Mouse (Mus musculus) ovary, postnatal 14 days (tissue): Measurements from ENCODE around the gene Dmrtc2.
"Not testable (repeated sequence)": the region's sequence is repeated elsewhere in the genome, so short reads cannot be mapped to it uniquely, and the experiment has no call there.

Source experiments
- DNase-seq: peaks from one replicate; pipeline ENCODE4 v3.0.0; 2022; ENCODE audit warnings: low spot score

Dmrtc2 gene

DNA sequence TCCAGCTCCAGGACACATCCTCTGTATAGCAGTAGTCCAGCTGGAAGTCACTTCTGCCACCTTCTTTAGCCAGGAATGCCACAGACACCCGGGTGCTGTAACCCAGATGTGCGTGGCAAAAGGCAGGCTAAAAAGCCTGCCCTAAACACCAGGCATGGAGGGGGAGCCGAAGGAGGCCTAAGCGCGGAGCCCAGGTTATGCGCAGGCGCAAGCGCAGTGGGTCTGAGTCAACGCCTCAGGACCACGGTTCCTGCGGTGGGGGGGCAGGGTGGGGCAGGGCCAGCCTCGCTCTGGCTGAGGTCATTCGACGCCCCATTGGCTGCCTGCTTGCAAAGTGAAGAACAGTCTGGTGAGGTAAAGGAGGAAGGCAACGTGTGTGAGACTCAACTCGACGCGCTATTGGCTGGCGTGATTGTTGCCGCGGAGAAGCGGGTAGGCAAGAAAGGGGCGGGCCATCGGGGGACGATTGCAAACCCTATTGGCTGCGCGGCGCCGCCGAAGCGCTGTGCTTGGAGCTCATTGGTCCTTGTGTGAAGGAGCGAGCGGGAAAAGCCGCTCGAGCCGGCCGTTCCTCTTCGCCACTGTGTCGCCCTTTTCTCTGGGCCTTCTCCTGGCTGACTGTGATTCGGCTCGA, at the start of gene Dmrtc2, which contains the start of gene Lypd4:
Gene Dmrtc2 (plus strand): TSS at position 526 of the 634 bp plus-strand sequence.
Gene Lypd4 (minus strand): TSS at position 410 of the 634 bp plus-strand sequence.
- DNase-seq: no peak

DNA sequence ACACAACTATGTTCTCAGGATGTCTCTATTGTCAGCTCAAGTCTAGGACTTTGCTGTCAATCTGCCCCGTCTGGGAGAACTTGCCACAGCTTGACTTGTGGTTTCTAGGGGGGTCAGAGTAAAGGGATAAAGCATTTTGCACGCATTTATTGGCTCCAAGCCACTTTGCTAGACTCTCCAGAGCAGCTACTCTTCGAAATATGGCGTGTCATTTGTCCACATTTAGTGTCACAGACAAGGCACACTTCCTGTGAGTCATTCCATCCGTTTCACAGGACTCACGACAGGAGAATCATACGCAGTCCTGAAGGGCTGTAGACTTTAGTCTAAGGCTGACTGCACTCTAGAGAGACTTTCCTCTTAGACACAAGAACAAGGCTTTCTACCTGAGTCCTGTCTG, 45.4 kb upstream of the Dmrtc2 start:
- DNase-seq: no peak

DNA sequence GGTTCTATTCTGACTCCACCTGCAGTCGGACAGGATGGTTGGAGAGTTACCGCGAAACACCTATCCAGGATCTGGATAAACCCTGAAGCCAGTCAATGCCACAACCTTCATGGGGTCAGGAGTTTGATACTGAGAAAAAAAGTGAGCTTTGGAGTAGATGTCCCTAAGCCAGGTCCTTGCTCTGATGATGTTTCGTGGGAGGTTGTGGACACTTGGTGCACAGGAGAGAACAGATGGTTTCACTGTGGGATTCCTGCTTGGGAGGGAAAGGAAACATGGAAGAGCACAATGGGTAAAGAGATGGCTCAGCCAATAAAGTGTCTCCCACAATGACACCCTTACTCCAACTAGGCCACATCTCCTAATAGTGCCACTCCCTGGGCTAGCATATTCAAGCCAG, 42.7 kb upstream of the Dmrtc2 start:
- no peak for DNase-seq

GRCm38 (mm10) chr7:24838732-24839409, 31.0 kb upstream of the Dmrtc2 start:
- DNase-seq: not testable (repeated sequence)

DNA sequence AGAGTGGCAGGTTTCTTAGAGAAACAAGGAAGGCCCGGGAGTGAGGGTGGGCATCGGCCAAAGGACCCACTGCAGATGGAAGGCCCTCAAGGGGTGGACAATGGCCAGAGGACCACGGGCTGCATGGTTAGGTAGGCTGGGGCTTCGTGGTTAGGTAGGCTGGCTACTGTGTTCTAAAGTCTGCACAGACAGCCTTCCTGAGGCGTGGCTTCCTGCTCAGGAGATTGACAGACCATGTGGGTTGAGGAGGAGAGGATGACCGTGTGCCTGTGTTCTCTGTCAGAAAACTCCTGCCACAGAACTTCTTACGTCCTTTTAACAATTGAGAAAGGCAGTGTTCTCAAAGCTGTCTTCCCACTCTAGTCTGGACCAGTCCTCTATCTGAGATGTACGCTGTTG, 30.4 kb upstream of the Dmrtc2 start:
- DNase-seq: no peak

DNA sequence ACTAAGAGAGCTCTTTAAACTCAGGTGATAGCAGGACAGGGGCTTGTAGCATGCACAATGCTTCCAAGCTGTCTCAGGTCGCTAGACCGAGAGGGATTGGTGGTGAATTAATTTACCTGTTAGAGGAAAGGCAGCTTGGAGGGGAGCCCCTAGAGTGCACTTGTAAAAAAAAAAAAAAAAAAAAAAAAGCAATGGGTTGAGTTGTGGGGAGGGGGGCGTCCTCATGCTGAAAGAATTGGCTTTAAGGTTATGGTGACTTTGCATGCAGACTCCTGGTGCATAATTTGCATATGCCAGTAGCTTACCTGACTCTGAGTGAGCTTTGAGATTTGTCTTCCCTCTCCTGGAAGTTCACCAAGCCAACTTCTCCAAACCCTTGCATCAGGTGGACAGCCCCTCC, 29.5 kb upstream of the Dmrtc2 start:
- no peak for DNase-seq

- DNase-seq: no peak
Observed at GRCm38 (mm10) chr7:24841009-24841408, 28.8 kb upstream of the Dmrtc2 start.

DNA sequence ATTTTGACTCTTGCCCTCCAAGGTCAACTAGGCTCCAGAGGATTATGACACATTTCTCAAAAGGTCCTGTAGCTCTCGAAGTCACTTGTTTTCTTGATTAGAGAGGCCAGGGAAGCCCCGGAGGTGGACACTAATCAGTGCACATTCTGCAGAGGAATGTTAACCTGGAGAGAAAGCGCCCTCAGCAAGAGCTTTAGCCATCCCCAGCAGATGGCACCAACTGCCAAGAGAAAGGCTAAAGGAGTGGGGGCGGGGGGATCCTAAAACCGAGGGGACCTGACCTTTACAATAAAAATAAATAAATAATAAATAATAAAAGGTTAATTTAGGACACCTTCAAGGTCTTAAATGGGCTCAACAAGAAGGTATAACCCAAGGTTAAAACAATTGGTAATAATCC, 25.7 kb upstream of the Dmrtc2 start:
- DNase-seq: no peak

GRCm38 (mm10) chr7:24845181-24845580, 24.7 kb upstream of the Dmrtc2 start:
- DNase-seq: no peak

DNA sequence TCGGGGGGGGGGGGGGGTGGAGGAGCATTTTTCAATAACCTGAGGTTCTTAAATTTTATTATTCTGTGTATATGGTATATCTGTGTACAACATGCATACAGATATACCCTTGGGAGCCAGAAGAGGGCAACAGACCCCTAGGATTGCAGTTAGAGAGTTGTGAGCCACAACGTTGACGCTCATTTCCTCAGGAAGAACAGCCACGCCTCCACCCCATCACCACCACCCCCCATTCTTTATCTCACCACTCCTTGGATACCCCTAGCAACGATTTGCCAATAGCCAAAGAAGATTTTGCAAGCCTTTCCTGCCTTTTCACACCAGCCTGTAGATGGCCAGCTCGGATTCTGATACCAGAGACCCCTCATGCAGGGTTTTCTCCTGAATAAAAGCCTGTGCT, 24.1 kb upstream of the Dmrtc2 start:
- no peak for DNase-seq

- DNase-seq: not testable (repeated sequence)
Observed at GRCm38 (mm10) chr7:24846576-24846975, 23.3 kb upstream of the Dmrtc2 start.

- no peak for DNase-seq
Observed at GRCm38 (mm10) chr7:24850162-24850561, 19.7 kb upstream of the Dmrtc2 start.

- DNase-seq: no peak
Observed at GRCm38 (mm10) chr7:24850899-24851303, 19.0 kb upstream of the Dmrtc2 start.

DNA sequence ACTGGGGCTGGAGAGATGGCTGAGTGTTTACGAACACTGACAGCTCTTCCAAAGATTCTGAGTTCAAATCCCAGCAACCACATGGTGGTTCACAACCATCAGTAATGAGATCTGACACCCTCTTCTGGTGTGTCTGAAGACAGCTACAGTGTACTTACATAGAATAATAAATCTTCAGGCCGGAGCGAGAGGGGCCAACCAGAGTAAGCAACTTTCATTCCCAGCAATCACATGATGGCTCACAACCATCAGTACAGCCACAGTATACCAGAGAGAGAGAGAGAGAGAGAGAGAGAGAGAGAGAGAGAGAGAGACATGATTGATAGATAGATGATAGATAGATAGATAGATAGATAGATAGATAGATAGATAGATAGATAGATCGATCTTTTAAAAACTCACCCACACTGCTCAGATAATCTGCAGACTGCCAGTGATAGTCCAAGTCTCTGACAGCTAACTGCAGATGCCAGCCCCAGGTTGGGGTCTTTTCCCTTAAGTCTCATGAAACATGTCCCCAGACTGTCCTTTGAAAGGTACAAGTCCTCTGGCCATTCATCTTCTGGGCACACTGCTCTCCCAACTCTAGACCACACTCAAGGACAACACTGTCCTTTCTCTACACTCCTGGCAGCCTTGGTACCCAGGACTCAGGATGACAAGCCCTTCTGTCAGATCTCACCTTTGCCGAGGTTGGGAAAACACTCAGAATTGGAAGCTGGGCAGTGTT, 18.1 kb upstream of the Dmrtc2 start:
- no peak for DNase-seq

GRCm38 (mm10) chr7:24852557-24853232, 17.2 kb upstream of the Dmrtc2 start:
- DNase-seq: no peak

DNA sequence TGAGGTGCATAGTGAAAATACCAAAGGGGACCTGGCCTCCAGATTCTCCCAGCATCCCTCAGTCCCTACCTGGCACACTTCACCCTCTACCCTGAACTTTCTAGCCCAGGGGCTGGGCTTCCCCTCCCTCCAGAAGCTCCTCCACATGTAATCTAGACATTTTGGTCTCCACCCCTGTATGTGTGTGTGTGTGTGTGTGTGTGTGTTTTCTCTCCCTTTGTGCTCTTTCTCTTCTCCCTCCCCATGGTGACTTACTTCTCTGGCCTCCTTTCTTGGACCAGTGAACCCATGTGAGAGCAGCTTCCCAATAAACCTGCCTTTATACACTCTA, 16.7 kb upstream of the Dmrtc2 start:
- DNase-seq: no peak

DNA sequence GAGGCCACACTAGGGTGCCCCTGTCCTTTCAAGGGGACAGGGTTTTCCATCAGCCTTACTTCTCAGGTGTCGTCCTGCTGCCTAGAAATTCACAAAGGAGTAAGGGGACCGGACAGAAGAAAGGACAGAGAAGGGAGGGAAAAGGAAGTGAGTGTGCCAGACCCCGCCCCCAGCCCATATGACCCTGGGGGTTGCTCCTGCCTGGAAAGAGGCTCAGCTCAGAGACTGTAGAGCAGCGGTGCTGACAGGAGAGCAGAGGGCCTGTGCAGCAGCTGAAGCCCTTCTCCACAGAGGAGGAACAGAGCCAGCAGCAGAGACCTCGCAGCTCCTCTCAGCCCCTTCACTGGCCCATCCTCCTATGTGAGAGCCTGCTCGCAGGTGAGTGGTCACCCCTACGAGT, 16.2 kb upstream of the Dmrtc2 start:
- no peak for DNase-seq

- DNase-seq: no peak
Observed at GRCm38 (mm10) chr7:24856460-24857120, 13.3 kb upstream of the Dmrtc2 start.

DNA sequence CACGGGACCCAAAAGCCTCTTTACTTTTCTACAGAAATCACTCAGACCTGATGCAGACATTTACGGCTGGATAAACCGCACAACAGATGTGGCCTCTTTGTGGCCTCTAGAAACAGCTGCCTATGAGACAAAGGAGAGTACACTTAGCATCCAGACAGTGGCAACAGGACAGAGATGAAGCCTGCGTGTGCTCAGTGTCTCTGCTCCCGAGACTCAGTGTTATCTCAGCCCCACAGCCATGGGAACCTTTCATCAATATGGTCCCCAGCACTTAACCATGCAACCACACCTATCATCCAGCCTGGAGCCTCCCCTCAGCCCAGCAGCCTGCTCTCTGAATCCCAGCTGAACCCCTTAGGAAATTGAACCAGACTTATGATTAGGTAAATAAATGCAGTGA, 10.6 kb upstream of the Dmrtc2 start:
- DNase-seq: no peak

GRCm38 (mm10) chr7:24861913-24862312, 7.9 kb upstream of the Dmrtc2 start, which contains the start of gene Gm9844:
Gm9844 (plus strand) TSS chr7:24862213.
- DNase-seq: no peak

DNA sequence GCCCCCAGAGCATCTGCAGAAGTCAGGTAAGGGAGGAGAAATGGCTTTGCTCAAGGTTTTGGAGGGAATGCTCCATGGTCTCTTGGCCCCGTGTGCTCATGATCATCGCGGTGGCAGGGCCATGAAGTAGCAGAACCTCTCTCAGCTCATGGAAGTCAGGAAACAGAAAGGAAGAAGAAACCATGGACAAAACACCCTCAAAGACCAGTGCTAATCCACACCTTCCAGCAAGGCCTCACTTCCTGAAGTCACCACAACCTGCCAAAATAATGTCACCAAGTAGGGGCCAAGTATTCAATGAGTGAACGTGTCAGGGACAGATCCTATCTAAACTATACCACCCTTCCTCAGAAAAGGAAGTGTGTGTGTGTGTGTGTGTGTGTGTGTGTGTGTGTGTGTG, 7.0 kb upstream of the Dmrtc2 start:
- no peak for DNase-seq

DNA sequence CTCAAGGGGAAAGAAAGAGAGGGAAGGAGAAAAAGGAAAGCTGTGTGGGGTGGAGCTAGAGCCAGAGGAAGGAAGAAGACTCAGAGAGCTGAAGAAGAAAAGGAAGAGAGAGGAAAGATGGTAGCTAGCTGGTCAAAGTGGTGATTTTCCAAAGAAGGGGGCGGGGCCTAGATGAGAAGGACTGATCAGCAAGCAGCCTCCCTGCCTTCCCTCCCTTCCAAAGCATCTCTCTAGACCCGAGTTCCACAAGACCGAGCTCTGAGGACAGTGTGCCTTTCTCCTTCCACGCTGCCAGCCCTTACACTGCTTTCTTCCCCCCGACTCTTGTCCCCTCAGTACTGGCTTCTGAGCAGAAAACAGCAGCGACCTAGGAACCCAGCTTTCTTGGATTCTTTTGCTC, 5.7 kb upstream of the Dmrtc2 start:
- no peak for DNase-seq
